Mouse (Mus musculus) C2C12 (cell line): ENCODE data around the gene Sptbn1.

Source experiments
- CTCF ChIP-seq: IDR thresholded peaks from one replicate; pipeline ENCODE4 v1.5.1; 2011; ENCODE audit not compliant: control insufficient read depth, insufficient read depth, insufficient read length
- MAX ChIP-seq: IDR thresholded peaks from one replicate; pipeline ENCODE4 v1.6.1; 2011; ENCODE audit warnings: mild to moderate bottlenecking, control low read depth
- USF1 ChIP-seq: IDR thresholded peaks from one replicate; pipeline ENCODE4 v1.6.1; 2011; ENCODE audit warnings: low read depth, mild to moderate bottlenecking, control low read depth, moderate library complexity

- TF ChIP-seq CTCF = no peak
- TF ChIP-seq USF1 = no peak
- TF ChIP-seq MAX = no peak
Observed at GRCm38 (mm10) chr11:30288075-30288474, 20.1 kb upstream of the Sptbn1 start.
